Mouse (Mus musculus) effector memory CD4-positive, alpha-beta T cell, adult 7 months (primary cell): ENCODE measurements around the gene Fbxo9. TPM values are rescaled to one million over a fixed set of nuclear protein-coding genes. Genes with fewer than 3 reads are reported as not detected.

ENCODE experiments used
- polyA plus RNA-seq: library from polyadenylated mRNA; unstranded; fragments of 100-300 nt; shearing (Covaris generic); gene quantifications from one replicate; pipeline ENCODE4 v1.2.1, GENCODE M21; 2017

Gene Fbxo9
- polyA plus RNA-seq = 54.4 TPM

DNA sequence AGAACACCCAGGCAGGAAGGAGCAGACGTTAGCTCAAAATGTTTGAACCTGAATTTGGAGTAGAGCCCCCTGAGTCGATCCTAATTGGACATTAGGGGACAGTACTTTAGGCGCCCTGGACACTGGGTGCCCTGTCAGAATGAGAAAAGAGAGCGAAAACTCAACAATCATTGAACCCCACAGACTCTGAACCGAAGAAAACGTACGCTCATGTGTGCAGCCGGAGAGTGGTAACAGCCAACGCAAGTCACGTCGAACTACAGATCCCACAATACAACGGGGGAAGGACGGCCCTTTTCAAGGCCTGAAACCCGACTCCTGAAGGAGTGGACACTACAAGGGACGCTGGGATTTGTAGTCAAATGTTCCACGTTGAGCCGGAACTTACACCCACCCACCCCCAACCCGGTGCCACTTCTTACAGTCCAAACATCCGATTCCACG, at the start of gene Fbxo9, which contains the start of gene Ick:
TSS of gene Fbxo9 (minus strand) at position 270 of the 444 bp plus-strand sequence.
TSS of gene Ick (plus strand) at position 397 of the 444 bp plus-strand sequence.

DNA sequence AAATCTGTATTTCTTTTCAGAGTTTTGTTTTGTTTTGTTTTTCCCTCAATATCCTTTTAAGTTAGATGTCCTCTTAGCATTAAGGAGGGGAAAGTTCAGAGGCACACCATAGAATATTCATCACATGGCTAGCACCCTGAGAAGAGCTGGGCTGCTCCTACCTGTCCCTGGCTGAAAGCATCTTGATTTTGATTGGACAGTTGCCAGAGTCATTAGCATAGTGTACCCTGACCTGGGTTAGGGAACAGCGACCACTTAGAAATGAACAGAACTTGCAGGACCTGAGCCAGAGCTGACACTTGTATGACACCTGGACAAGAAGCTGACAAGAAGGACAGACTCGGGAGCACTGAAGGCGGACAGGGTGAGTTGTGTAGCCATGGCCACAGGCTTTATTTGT, 57.2 kb downstream of the Fbxo9 start, which contains the start of gene Gcm1:
TSS of gene Gcm1 (plus strand) at position 248 of the 400 bp plus-strand sequence.

Other genes starting within 250 kb of the Fbxo9 start
- 231 TPM for gene Elovl5, start 191.7 kb downstream of the Fbxo9 start, polyA plus RNA-seq
- not detected for gene Gcm1, start 57.1 kb downstream of the Fbxo9 start, polyA plus RNA-seq
- gene Ick, start 127 bp upstream of the Fbxo9 start, polyA plus RNA-seq = 8.4 TPM
- 2.4 TPM for gene Gsta4, start 73.7 kb upstream of the Fbxo9 start, polyA plus RNA-seq
- gene Gsta1, start 121.6 kb upstream of the Fbxo9 start, polyA plus RNA-seq = not detected
- gene Gm3776, start 148.1 kb upstream of the Fbxo9 start, polyA plus RNA-seq = not detected
- gene Gm10639, start 180.9 kb upstream of the Fbxo9 start, polyA plus RNA-seq = not detected
- gene Omt2a, start 205.7 kb upstream of the Fbxo9 start, polyA plus RNA-seq = not detected
- gene Omt2b, start 218.5 kb upstream of the Fbxo9 start, polyA plus RNA-seq = not detected
- gene Gsta2, start 246.7 kb upstream of the Fbxo9 start, polyA plus RNA-seq = not detected